Mouse (Mus musculus): Measurements from ENCODE around the gene Vmn1r69. TPM values are rescaled to one million over a fixed set of nuclear protein-coding genes. Genes with fewer than 3 reads are reported as not detected.

Gene Vmn1r69
- total RNA-seq (2023): not detected in 2 replicates

DNA sequence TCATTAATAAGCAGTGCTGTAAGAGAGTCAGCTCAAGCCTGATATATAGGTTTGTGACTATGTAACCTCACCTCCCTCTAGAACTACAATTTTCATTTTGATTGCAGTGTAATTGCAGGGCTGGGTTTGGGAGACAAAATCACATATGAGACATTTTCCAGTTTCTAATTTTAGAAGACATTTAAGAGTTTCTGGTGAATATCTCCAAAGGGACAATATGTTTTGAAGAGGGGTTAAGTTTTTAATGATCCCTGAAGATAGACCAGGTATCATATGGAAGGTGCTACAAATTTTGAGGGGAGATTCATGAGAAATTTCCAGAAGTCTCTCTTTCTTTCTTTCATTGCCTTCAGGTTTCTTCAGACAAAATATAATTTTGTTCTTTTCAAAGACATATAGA is at the start of gene Vmn1r69:
TSS of gene Vmn1r69 (minus strand) at position 101 of the 400 bp plus-strand sequence.

GRCm38 (mm10) chr7:10631232-10631631 is 17.8 kb upstream of the Vmn1r69 start, which contains the start of gene Vmn1r70:
Vmn1r70 (plus strand) TSS chr7:10631532.

GRCm38 (mm10) chr7:10558385-10558784 is 55.1 kb downstream of the Vmn1r69 start, which contains the start of gene Vmn1r68:
Vmn1r68 (minus strand) TSS chr7:10558485.

Other genes with a start within 250 kb of the Vmn1r69 start
- not detected in 2 replicates for gene Vmn1r67, start 170.3 kb downstream of the Vmn1r69 start, total RNA-seq (2023)
- 0.25 TPM in 1 of 2 replicates, not detected in the other for gene Zik1, start 118.3 kb downstream of the Vmn1r69 start, total RNA-seq (2023)
- not detected in 2 replicates for gene Vmn1r68, start 55.2 kb downstream of the Vmn1r69 start, total RNA-seq (2023)
- not detected in 2 replicates for gene Vmn1r70, start 17.9 kb upstream of the Vmn1r69 start, total RNA-seq (2023)
- not detected in 2 replicates for gene Nlrp4b, start 74.1 kb upstream of the Vmn1r69 start, total RNA-seq (2023)
- gene Vmn1r71, start 140.7 kb upstream of the Vmn1r69 start, total RNA-seq (2023): not detected in 2 replicates

Measured in neutrophil, adult 65 days (primary cell).